Mouse (Mus musculus) testis, adult 2 months (tissue): ENCODE measurements around the gene Foxo1. TPM values are rescaled to one million over a fixed set of nuclear protein-coding genes. Genes with fewer than 3 reads are reported as not detected.

Experiments used
- H3K27ac ChIP-seq: fragments of 200-500 bp; 2 replicates; pipeline ENCODE4 v1.5.1; 2012; ENCODE audit warnings: low read depth, low read length; ENCODE audit not compliant: control insufficient read depth, insufficient read depth
- H3K27me3 ChIP-seq: fragments of 200-500 bp; 2 replicates; pipeline ENCODE4 v1.6.1; 2012; ENCODE audit warnings: mild to moderate bottlenecking, low read length, moderate library complexity; ENCODE audit not compliant: control insufficient read depth, insufficient read depth
- H3K36me3 ChIP-seq: fragments of 200-500 bp; 2 replicates; pipeline ENCODE4 v1.6.1; 2012; ENCODE audit warnings: mild to moderate bottlenecking, low read length; ENCODE audit not compliant: control insufficient read depth, insufficient read depth
- H3K4me1 ChIP-seq: fragments of 200-500 bp; 2 replicates; pipeline ENCODE4 v1.6.1; 2012; ENCODE audit warnings: low read length; ENCODE audit not compliant: control insufficient read depth, insufficient read depth
- H3K4me3 ChIP-seq: fragments of 200-500 bp; 2 replicates; pipeline ENCODE4 v1.5.1; 2012; ENCODE audit warnings: low read depth, mild to moderate bottlenecking, low read length, moderate library complexity, mixed read lengths; ENCODE audit not compliant: control insufficient read depth
- CTCF ChIP-seq: fragments of 200-500 bp; IDR thresholded peaks from 2 replicates; pipeline ENCODE4 v1.5.1; 2012; ENCODE audit warnings: low read depth, mild to moderate bottlenecking, inconsistent platforms, low read length, moderate library complexity; ENCODE audit not compliant: control insufficient read depth, insufficient read depth, insufficient replicate concordance
- POLR2A ChIP-seq: fragments of 200-500 bp; IDR thresholded peaks from 2 replicates; pipeline ENCODE4 v1.6.1; 2012; ENCODE audit warnings: low read depth, mild to moderate bottlenecking, inconsistent platforms, low read length, moderate library complexity; ENCODE audit not compliant: control insufficient read depth
- polyA plus RNA-seq: library from polyadenylated mRNA; depleted of rRNA; stranded (reverse); fragments of >200 nt; gene quantifications from 2 replicates; pipeline ENCODE4 v1.2.3, GENCODE M21; 2012

The Foxo1 gene
- polyA plus RNA-seq, 1 experiment = 2.2 TPM

GRCm38 (mm10) chr3:52351901-52352300 is 83.8 kb downstream of the Foxo1 start:
- Histone ChIP-seq H3K36me3 (no peaks in the 10 kb centered on the region), H3K4me1 (no peaks in the 10 kb centered on the region), H3K27ac (no peak overlapping the region), H3K27me3 (no peaks in the 10 kb centered on the region), H3K4me3 (no peak overlapping the region)
- TF ChIP-seq POLR2A (no peak), CTCF (no peak)

GRCm38 (mm10) chr3:52354203-52354602 is 86.1 kb downstream of the Foxo1 start:
- TF ChIP-seq CTCF = no peak
- no peak for TF ChIP-seq POLR2A
- no peak overlapping the region for H3K4me3 ChIP-seq

GRCm38 (mm10) chr3:52357265-52357953 is 89.3 kb downstream of the Foxo1 start:
- Histone ChIP-seq H3K27me3 (no peaks in the 10 kb centered on the region), H3K36me3 (no peaks in the 10 kb centered on the region), H3K27ac (no peak overlapping the region), H3K4me3 (peak overlapping the region; percentile 48), H3K4me1 (no peaks in the 10 kb centered on the region; the same call in 1 of the 2 replicates)
- TF ChIP-seq POLR2A (no peak), CTCF (no peak)

More at GRCm38 (mm10) chr3:52354203-52354602, 86.1 kb downstream of the Foxo1 start:
- Histone ChIP-seq H3K27me3 (no peaks in the 10 kb centered on the region), H3K4me1 (no peaks in the 10 kb centered on the region; the same call in 1 of the 2 replicates), H3K36me3 (no peaks in the 10 kb centered on the region), H3K27ac (no peak overlapping the region)

GRCm38 (mm10) chr3:52364576-52364975 is 96.4 kb downstream of the Foxo1 start:
- TF ChIP-seq CTCF (no peak), POLR2A (no peak)
- Histone ChIP-seq H3K27me3 (no peaks in the 10 kb centered on the region), H3K4me1 (no peaks in the 10 kb centered on the region), H3K27ac (no peak overlapping the region), H3K36me3 (no peaks in the 10 kb centered on the region), H3K4me3 (no peak overlapping the region)

GRCm38 (mm10) chr3:52369204-52369603 is 101.1 kb downstream of the Foxo1 start:
- Histone ChIP-seq H3K4me3 (no peak overlapping the region), H3K27ac (no peak overlapping the region), H3K27me3 (no peaks in the 10 kb centered on the region), H3K36me3 (no peaks in the 10 kb centered on the region), H3K4me1 (no peaks in the 10 kb centered on the region)
- TF ChIP-seq POLR2A (no peak), CTCF (no peak)

GRCm38 (mm10) chr3:52369881-52370428 is 101.8 kb downstream of the Foxo1 start:
- TF ChIP-seq CTCF (no peak), POLR2A (no peak)
- H3K36me3 ChIP-seq = no peaks in the 10 kb centered on the region
- H3K4me1 ChIP-seq = no peaks in the 10 kb centered on the region
- H3K27ac ChIP-seq = no peak overlapping the region
- H3K4me3 ChIP-seq = peak overlapping the region; percentile 38
- no peaks in the 10 kb centered on the region for H3K27me3 ChIP-seq

- H3K36me3 ChIP-seq = no peaks in the 10 kb centered on the region
- no peaks in the 10 kb centered on the region for H3K27me3 ChIP-seq
- no peak overlapping the region for H3K27ac ChIP-seq
- TF ChIP-seq CTCF (no peak), POLR2A (no peak)
- H3K4me1 ChIP-seq = no peaks in the 10 kb centered on the region; the same call in 1 of the 2 replicates
- H3K4me3 ChIP-seq = no peak overlapping the region
Measured at GRCm38 (mm10) chr3:52376974-52377373, 108.8 kb downstream of the Foxo1 start.

- Histone ChIP-seq H3K4me3 (no peak overlapping the region), H3K27ac (no peak overlapping the region), H3K4me1 (no peaks in the 10 kb centered on the region), H3K27me3 (no peaks in the 10 kb centered on the region), H3K36me3 (no peaks in the 10 kb centered on the region)
- no peak for TF ChIP-seq POLR2A
- no peak for TF ChIP-seq CTCF
Measured at GRCm38 (mm10) chr3:52383351-52383750, 115.2 kb downstream of the Foxo1 start.
